Mouse (Mus musculus) embryonic fibroblast, embryonic 13.5 days (primary cell): ENCODE data around the gene Mpp1.

Experiments
- CTCF ChIP-seq: IDR thresholded peaks from 2 replicates; pipeline ENCODE4 v1.5.1; 2011; ENCODE audit warnings: mild to moderate bottlenecking, control low read depth, low read length, moderate library complexity, borderline replicate concordance; ENCODE audit not compliant: insufficient read depth
- POLR2A ChIP-seq: IDR thresholded peaks from 2 replicates; pipeline ENCODE4 v1.6.1; 2011; ENCODE audit warnings: low read depth, mild to moderate bottlenecking, control low read depth, low read length, moderate library complexity

- TF ChIP-seq POLR2A (no peak), CTCF (no peak)
Measured at GRCm38 (mm10) chrX:75083982-75084773, 46.6 kb downstream of the Mpp1 start.
